8 mouse cellular contexts compared by ENCODE assay signal in genomic region chr2:17730648-17730956, GRCm38 (mm10). TPM values are rescaled to one million over a fixed set of nuclear protein-coding genes. Genes with fewer than 3 reads are reported as not detected.
DNase-seq lines count a peak whose midpoint lies in the region; ATAC-seq and TF ChIP-seq lines count a peak whose summit lies in the region.

No protein-coding gene starts in this region.

- H3K9me3 ChIP-seq in kidney, embryonic 14.5 days (ENCODE audit: control insufficient read depth, low read length): no peaks in the 10 kb centered on the region
- no peaks in the 10 kb centered on the region for H3K9me3 ChIP-seq in ES-E14 (ENCODE audit: control insufficient read depth, insufficient read depth, low read depth, low read length)
- no peaks in the 10 kb centered on the region for H3K9me3 ChIP-seq in forebrain, embryonic 13.5 days (replicated peaks)
- no peaks in the 10 kb centered on the region for H3K9me3 ChIP-seq in liver, embryonic 13.5 days (replicated peaks)

- no peaks in the 10 kb centered on the region for H3K36me3 ChIP-seq in kidney, embryonic 14.5 days (ENCODE audit: control insufficient read depth, insufficient read depth, low read length)
- H3K36me3 ChIP-seq in ES-E14 (ENCODE audit: control insufficient read depth, insufficient read depth, low read length, poor library complexity, severe bottlenecking): no peaks in the 10 kb centered on the region
- no peaks in the 10 kb centered on the region for H3K36me3 ChIP-seq in forebrain, embryonic 13.5 days (ENCODE audit: poor library complexity, severe bottlenecking)
- H3K36me3 ChIP-seq in liver, embryonic 13.5 days: no peaks in the 10 kb centered on the region

- peaks cover 13% of the 10 kb centered on the region for H3K4me1 ChIP-seq in kidney, embryonic 14.5 days (ENCODE audit: control insufficient read depth, insufficient read depth, low read length)
- peaks cover 0 to 7% of the 10 kb centered on the region in 2 experiments; a peak in 1 of 4 replicates for H3K4me1 ChIP-seq in ES-E14 (ENCODE audit: control insufficient read depth in 2 of 2, insufficient read depth in 2 of 2, low read length in 2 of 2, poor library complexity in 1 of 2)
- H3K4me1 ChIP-seq in forebrain, embryonic 13.5 days: peaks cover 21% of the 10 kb centered on the region
- H3K4me1 ChIP-seq in liver, embryonic 13.5 days (replicated peaks): peaks cover 5% of the 10 kb centered on the region

- DNase-seq in kidney, adult 18-20 months: no peak
- DNase-seq in ES-E14 (ENCODE audit: low read depth, low spot score): no peak
- DNase-seq in liver, embryonic 13.5 days: no peak
- DNase-seq in adrenal gland, postnatal 25 days: no peak
- no peak for DNase-seq in B cell, adult 2 months
- no peak for DNase-seq in thymus, postnatal 4 days

- H3K27ac ChIP-seq in kidney, embryonic 14.5 days (ENCODE audit: low read depth, low read length): no peak overlapping the region
- no peak overlapping the region for H3K27ac ChIP-seq in ES-E14 (ENCODE audit: insufficient read depth, low read depth, low read length, poor library complexity, severe bottlenecking)
- peak overlapping the region; percentile 44 for H3K27ac ChIP-seq in forebrain, embryonic 13.5 days
- no peak overlapping the region for H3K27ac ChIP-seq in liver, embryonic 13.5 days

- in situ Hi-C loops in ES-E14 (cut with MboI; ENCODE audit: low sequenced_read_pairs in 2 of 2, unreplicated experiment in 2 of 2): no loop called here

- peak overlapping the region; percentile 60 for H3K9ac ChIP-seq in kidney, embryonic 14.5 days (ENCODE audit: low read depth, low read length)
- peak overlapping the region; percentile 52 for H3K9ac ChIP-seq in ES-E14 (ENCODE audit: insufficient read depth, low read depth, low read length, poor library complexity, severe bottlenecking)
- peak overlapping the region; percentile 75 for H3K9ac ChIP-seq in forebrain, embryonic 13.5 days
- no peak overlapping the region for H3K9ac ChIP-seq in liver, embryonic 13.5 days

- peak overlapping the region; percentile 64 for H3K4me3 ChIP-seq in kidney, embryonic 14.5 days (ENCODE audit: low read length)
- H3K4me3 ChIP-seq in ES-E14 (ENCODE audit: insufficient read depth in 1 of 2, low read depth in 1 of 2, low read length in 2 of 2, poor library complexity in 1 of 2, severe bottlenecking in 1 of 2): peak overlapping the region; percentile 67 to 90
- peak overlapping the region; percentile 72 for H3K4me3 ChIP-seq in forebrain, embryonic 13.5 days
- peak overlapping the region; percentile 52 for H3K4me3 ChIP-seq in liver, embryonic 13.5 days (replicated peaks)

- ATAC-seq in kidney, embryonic 14.5 days (ENCODE audit: low FRiP score, low TSS enrichment): no peak; the same call in 1 of the 2 replicates
- no peak; the same call in 1 of the 2 replicates for ATAC-seq in forebrain, embryonic 13.5 days
- no peak for ATAC-seq in liver, embryonic 13.5 days (ENCODE audit: low read depth)

- 1% methylated on average over 18 of the region's 20 CpGs for WGBS in kidney, embryonic 14.5 days
- WGBS in forebrain, embryonic 13.5 days: 0% methylated on average over 20 of the region's 20 CpGs
- WGBS in liver, embryonic 13.5 days (ENCODE audit: insufficient replicate concordance): 2% methylated on average over 20 of the region's 20 CpGs

- H3K4me2 ChIP-seq in kidney, embryonic 14.5 days (replicated peaks; ENCODE audit: low read depth, low read length): peak overlapping the region; percentile 98
- H3K4me2 ChIP-seq in forebrain, embryonic 13.5 days: peak overlapping the region; percentile 95
- H3K4me2 ChIP-seq in liver, embryonic 13.5 days: peak overlapping the region; percentile 72

- H3K27me3 ChIP-seq in kidney, embryonic 14.5 days (ENCODE audit: control insufficient read depth, insufficient read depth, low read length): peaks cover 17% of the 10 kb centered on the region
- H3K27me3 ChIP-seq in forebrain, embryonic 13.5 days: peaks cover 27% of the 10 kb centered on the region
- H3K27me3 ChIP-seq in liver, embryonic 13.5 days: peaks cover 52% of the 10 kb centered on the region

TF ChIP-seq in ES-E14, 5 proteins besides CTCF, POLR2A, EP300 and RAD21:
- no peak for TF ChIP-seq MAFK (IDR thresholded peaks at IDR 0.05; ENCODE audit: insufficient read depth, low read depth, low read length)
- no peak for TF ChIP-seq CHD2 (IDR thresholded peaks at IDR 0.05; ENCODE audit: low read depth, low read length)
- TF ChIP-seq HCFC1 (IDR thresholded peaks at IDR 0.05; ENCODE audit: borderline replicate concordance, insufficient read depth, low read length): no peak
- TF ChIP-seq ZNF384 (IDR thresholded peaks at IDR 0.05; ENCODE audit: low read depth, low read length): no peak
- no peak for TF ChIP-seq ZC3H11A (IDR thresholded peaks at IDR 0.05; ENCODE audit: borderline replicate concordance, low read depth, low read length)

RNA-seq across cellular contexts. Expression of gene Nebl, which starts 0.7 kb away (rescaled TPM):
- 4.3 and 6.4 TPM in 2 replicates for polyA plus RNA-seq in kidney, embryonic 14.5 days (2014; fragmentation: Nextera tagmentation; extraction: Ambion mirVana)
- total RNA-seq in ES-E14 (2012; rRNA removed): 1.0 and 1.2 TPM in 2 replicates
- 4.5 and 5.7 TPM in 2 replicates for polyA plus RNA-seq in forebrain, embryonic 13.5 days (2015; fragmentation: Nextera tagmentation; extraction: Ambion mirVana)
- 0.33 and 0.72 TPM in 2 replicates for polyA plus RNA-seq in liver, embryonic 13.5 days (2015; fragmentation: Nextera tagmentation; extraction: Ambion mirVana)
- total RNA-seq in adrenal gland, postnatal 25 days (2021): 7.4 and 9.9 TPM in 2 replicates
